Mouse (Mus musculus): ENCODE data around the gene Rin3. TPM values are rescaled to one million over a fixed set of nuclear protein-coding genes. Genes with fewer than 3 reads are reported as not detected.

The Rin3 gene
- total and polyA plus RNA-seq, 2 experiments from 2014 or later: 1.9 to 3.3 TPM

DNA sequence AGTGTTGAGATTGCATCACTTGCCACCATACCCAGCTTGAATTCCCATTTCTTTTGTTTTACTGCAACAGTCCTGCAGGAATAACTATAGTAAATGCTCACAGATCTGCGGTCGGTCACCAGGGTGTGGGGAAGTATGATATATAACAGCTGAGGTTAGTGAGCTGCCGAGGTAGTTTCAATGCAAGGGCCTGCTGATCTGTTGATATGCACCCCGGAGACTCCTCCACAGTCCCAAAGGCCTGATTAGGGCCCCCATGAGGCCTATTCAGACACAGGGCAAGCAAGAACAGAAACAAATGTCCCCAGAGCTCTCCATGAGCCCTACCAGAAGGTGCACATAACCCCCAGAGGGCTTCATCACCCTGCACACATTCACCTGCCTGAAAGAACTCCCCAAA, 147.4 kb downstream of the Rin3 start:
- DNase-seq (no peak), ATAC-seq (no peak)
- no peak overlapping the region for H3K4me3 ChIP-seq (ENCODE audit: low read depth, low read length)
- 89% methylated on average over 4 of the region's 4 CpGs for WGBS
- no peak for TF ChIP-seq CTCF (IDR thresholded peaks at IDR 0.05; ENCODE audit: low read depth)
- H3K36me3 ChIP-seq (ENCODE audit: insufficient read depth): no peaks in the 10 kb centered on the region; the same call in 1 of the 2 replicates
- no peaks in the 10 kb centered on the region for H3K4me1 ChIP-seq (ENCODE audit: insufficient read depth)
- no peak overlapping the region for H3K4me2 ChIP-seq (ENCODE audit: low read depth)
- no peak overlapping the region for H3K9ac ChIP-seq
- H3K9me3 ChIP-seq (ENCODE audit: low read length): no peaks in the 10 kb centered on the region
- no peak overlapping the region for H3K27ac ChIP-seq (ENCODE audit: low read depth, low read length)
- H3K27me3 ChIP-seq (ENCODE audit: insufficient read depth, low read length): no peaks in the 10 kb centered on the region

- WGBS: 83% methylated on average over 12 of the region's 12 CpGs
- H3K9ac ChIP-seq: no peak overlapping the region
- ATAC-seq (no peak), DNase-seq (no peak)
- no peak overlapping the region for H3K4me2 ChIP-seq (ENCODE audit: low read depth)
- H3K4me3 ChIP-seq (ENCODE audit: low read depth, low read length): no peak overlapping the region
- no peaks in the 10 kb centered on the region for H3K27me3 ChIP-seq (ENCODE audit: insufficient read depth, low read length)
- H3K9me3 ChIP-seq (ENCODE audit: low read length): no peaks in the 10 kb centered on the region
- TF ChIP-seq CTCF (IDR thresholded peaks at IDR 0.05; ENCODE audit: low read depth): no peak
- no peaks in the 10 kb centered on the region for H3K36me3 ChIP-seq (ENCODE audit: insufficient read depth)
- H3K27ac ChIP-seq (ENCODE audit: low read depth, low read length): no peak overlapping the region
- no peaks in the 10 kb centered on the region for H3K4me1 ChIP-seq (ENCODE audit: insufficient read depth)
These were observed 149.4 kb downstream of the Rin3 start for GRCm38 (mm10) chr12:102432238-102432637.

- Histone ChIP-seq H3K27ac (ENCODE audit: low read depth, low read length) (no peak overlapping the region), H3K27me3 (ENCODE audit: insufficient read depth, low read length) (no peaks in the 10 kb centered on the region), H3K9me3 (ENCODE audit: low read length) (no peaks in the 10 kb centered on the region), H3K4me2 (ENCODE audit: low read depth) (no peak overlapping the region), H3K9ac (no peak overlapping the region), H3K4me3 (ENCODE audit: low read depth, low read length) (no peak overlapping the region), H3K36me3 (ENCODE audit: insufficient read depth) (no peaks in the 10 kb centered on the region), H3K4me1 (ENCODE audit: insufficient read depth) (peaks cover 8% of the 10 kb centered on the region; the same call in 1 of the 2 replicates)
- DNase-seq: no peak
- ATAC-seq: no peak
- TF ChIP-seq CTCF (IDR thresholded peaks at IDR 0.05; ENCODE audit: low read depth): no peak
- WGBS: 81% methylated on average over 4 of the region's 4 CpGs
These were observed 151.3 kb downstream of the Rin3 start for GRCm38 (mm10) chr12:102434107-102434506.

- ATAC-seq (no peak), DNase-seq (no peak)
- 72% methylated on average over 10 of the region's 10 CpGs for WGBS
- Histone ChIP-seq H3K4me2 (ENCODE audit: low read depth) (no peak overlapping the region), H3K27me3 (ENCODE audit: insufficient read depth, low read length) (no peaks in the 10 kb centered on the region), H3K27ac (ENCODE audit: low read depth, low read length) (no peak overlapping the region), H3K36me3 (ENCODE audit: insufficient read depth) (no peaks in the 10 kb centered on the region), H3K4me3 (ENCODE audit: low read depth, low read length) (no peak overlapping the region), H3K9ac (no peak overlapping the region), H3K9me3 (ENCODE audit: low read length) (no peaks in the 10 kb centered on the region), H3K4me1 (ENCODE audit: insufficient read depth) (peaks cover 8% of the 10 kb centered on the region; the same call in 1 of the 2 replicates)
- TF ChIP-seq CTCF (IDR thresholded peaks at IDR 0.05; ENCODE audit: low read depth): no peak
These were observed 154.2 kb downstream of the Rin3 start for GRCm38 (mm10) chr12:102436939-102437526.

DNA sequence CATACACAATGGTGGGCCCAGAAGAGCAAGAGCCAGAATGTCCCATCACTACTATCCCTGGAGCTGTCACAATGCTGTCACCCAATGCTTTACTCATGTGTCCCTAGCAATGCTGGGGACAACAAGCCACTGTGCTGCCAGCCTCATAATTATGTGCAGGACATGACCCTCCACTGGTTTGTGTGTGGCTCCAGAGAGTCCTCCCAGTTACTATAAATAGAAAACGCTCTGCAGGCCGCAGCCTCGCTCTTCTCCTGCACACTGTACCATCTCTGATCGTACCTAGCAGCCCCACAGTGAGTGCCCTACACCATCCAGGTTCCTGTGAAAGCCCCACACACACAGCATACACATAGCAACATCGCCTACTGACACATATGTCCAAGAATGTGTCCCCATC, 155.1 kb downstream of the Rin3 start:
- Histone ChIP-seq H3K9me3 (ENCODE audit: low read length) (no peaks in the 10 kb centered on the region), H3K4me2 (ENCODE audit: low read depth) (0 out of 2 replicates have a peak overlapping the region, but pooled peaks have one; percentile 58), H3K9ac (no peak overlapping the region), H3K4me1 (ENCODE audit: insufficient read depth) (peaks cover 8% of the 10 kb centered on the region; the same call in 1 of the 2 replicates), H3K27me3 (ENCODE audit: insufficient read depth, low read length) (no peaks in the 10 kb centered on the region), H3K4me3 (ENCODE audit: low read depth, low read length) (no peak overlapping the region), H3K36me3 (ENCODE audit: insufficient read depth) (no peaks in the 10 kb centered on the region), H3K27ac (ENCODE audit: low read depth, low read length) (no peak overlapping the region)
- no peak for ATAC-seq
- 88% methylated on average over 5 of the region's 5 CpGs for WGBS
- TF ChIP-seq CTCF (IDR thresholded peaks at IDR 0.05; ENCODE audit: low read depth): no peak
- DNase-seq: no peak

DNA sequence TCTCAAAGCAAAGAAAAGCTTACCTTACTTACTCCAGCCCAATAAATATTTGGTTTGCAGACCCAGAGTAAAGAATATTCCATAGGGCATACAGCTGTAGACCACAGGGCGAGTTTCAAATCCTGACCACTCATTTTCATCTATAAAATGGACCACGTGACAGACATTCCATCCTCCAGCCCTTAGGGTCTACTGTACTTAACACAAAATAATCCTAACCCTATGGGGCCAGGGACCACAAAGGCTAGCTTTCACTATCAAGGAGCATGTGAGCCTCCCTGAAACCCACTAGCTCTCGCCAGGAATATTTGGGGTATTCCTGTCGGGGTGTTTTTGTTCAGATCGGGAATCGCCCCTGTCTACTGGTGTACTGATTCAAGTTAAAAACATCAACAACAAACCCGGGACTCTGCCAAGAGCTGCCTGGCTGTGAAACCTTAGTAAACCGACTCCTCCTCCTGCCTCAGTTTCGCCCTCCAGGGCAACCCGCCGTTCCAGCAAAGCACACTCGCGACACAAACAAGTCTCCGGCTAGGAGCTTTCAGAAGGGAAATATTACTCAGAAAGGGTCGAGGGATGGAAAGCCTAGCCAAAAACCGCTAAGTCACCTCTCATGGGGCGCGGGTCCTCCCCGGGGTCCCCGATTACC, 156.3 kb downstream of the Rin3 start:
- Histone ChIP-seq H3K27me3 (ENCODE audit: insufficient read depth, low read length) (no peaks in the 10 kb centered on the region), H3K4me1 (ENCODE audit: insufficient read depth) (peaks cover 8% of the 10 kb centered on the region; the same call in 1 of the 2 replicates), H3K9me3 (ENCODE audit: low read length) (no peaks in the 10 kb centered on the region), H3K27ac (ENCODE audit: low read depth, low read length) (peak overlapping the region; percentile 36), H3K36me3 (ENCODE audit: insufficient read depth) (no peaks in the 10 kb centered on the region), H3K4me2 (ENCODE audit: low read depth) (peak overlapping the region; percentile 58), H3K4me3 (ENCODE audit: low read depth, low read length) (peak overlapping the region; percentile 58), H3K9ac (peak overlapping the region; percentile 47)
- DNase-seq: no peak
- 3% methylated on average over 20 of the region's 20 CpGs for WGBS
- TF ChIP-seq CTCF (IDR thresholded peaks at IDR 0.05; ENCODE audit: low read depth): no peak
- peak; percentile 53 for ATAC-seq

DNA sequence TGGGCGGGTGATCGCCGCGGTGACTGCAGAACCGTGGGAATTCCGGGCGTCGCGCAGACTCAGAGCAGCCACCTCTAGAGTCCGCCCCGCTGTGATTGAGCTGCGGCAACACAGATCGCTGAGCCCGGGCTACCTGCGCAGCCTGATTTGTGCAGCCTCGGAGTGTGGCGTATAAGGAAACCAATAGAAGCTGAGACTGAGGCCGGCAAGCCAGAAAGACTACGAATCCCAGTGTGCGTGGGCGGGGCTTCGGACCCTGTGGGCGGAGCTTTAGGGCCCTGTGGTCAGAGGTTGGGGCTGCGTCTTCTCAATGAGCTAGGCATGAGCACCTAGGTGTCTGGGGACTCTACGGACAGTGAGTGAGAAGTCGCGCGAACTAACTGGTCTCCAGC, 156.8 kb downstream of the Rin3 start, which contains the start of gene Lgmn:
Lgmn (minus strand) TSS at position 182 of the 392 bp plus-strand sequence.
- H3K36me3 ChIP-seq (ENCODE audit: insufficient read depth): no peaks in the 10 kb centered on the region
- H3K27me3 ChIP-seq (ENCODE audit: insufficient read depth, low read length): no peaks in the 10 kb centered on the region
- H3K4me3 ChIP-seq (ENCODE audit: low read depth, low read length): peak within 1 kb of the TSS; percentile 58
- peak; percentile 98 for DNase-seq
- H3K4me1 ChIP-seq (ENCODE audit: insufficient read depth): peaks cover 8% of the 10 kb centered on the region; the same call in 1 of the 2 replicates
- TF ChIP-seq CTCF (IDR thresholded peaks at IDR 0.05; ENCODE audit: low read depth): no peak
- H3K27ac ChIP-seq (ENCODE audit: low read depth, low read length): peak within 1 kb of the TSS; percentile 62
- peak; percentile 100 for ATAC-seq
- peak within 1 kb of the TSS; percentile 58 for H3K4me2 ChIP-seq (ENCODE audit: low read depth)
- H3K9ac ChIP-seq: peak within 1 kb of the TSS; percentile 47
- H3K9me3 ChIP-seq (ENCODE audit: low read length): no peaks in the 10 kb centered on the region
- under 1% methylated on average over 28 of the region's 28 CpGs for WGBS

Other genes starting within 250 kb of the Rin3 start
- 3.0 and 5.6 TPM in 2 replicates for gene Slc24a4, start 154.3 kb upstream of the Rin3 start, total RNA-seq (2014; rRNA removed)
- gene Slc24a4, start 154.3 kb upstream of the Rin3 start, polyA plus RNA-seq (2015; fragmentation: Nextera tagmentation; extraction: Ambion mirVana): 1.4 and 2.4 TPM in 2 replicates
- gene Lgmn, start 156.8 kb downstream of the Rin3 start, total RNA-seq (2014; rRNA removed): 79.6 and 88.1 TPM in 2 replicates
- 121 and 139 TPM in 2 replicates for gene Lgmn, start 156.8 kb downstream of the Rin3 start, polyA plus RNA-seq (2015; fragmentation: Nextera tagmentation; extraction: Ambion mirVana)
- gene Golga5, start 186.1 kb downstream of the Rin3 start, total RNA-seq (2014; rRNA removed): 28.9 and 34.9 TPM in 2 replicates
- 24.4 and 25.6 TPM in 2 replicates for gene Golga5, start 186.1 kb downstream of the Rin3 start, polyA plus RNA-seq (2015; fragmentation: Nextera tagmentation; extraction: Ambion mirVana)

Measured in forebrain, postnatal 0 days (tissue).